Mouse (Mus musculus) right cerebral cortex, postnatal 14 days (tissue): ENCODE measurements around the gene Gramd1a.

Experiments used
- DNase-seq: peaks from one replicate; pipeline ENCODE4 v3.0.0; 2022

Gene Gramd1a

GRCm38 (mm10) chr7:31088206-31088605, 67.5 kb downstream of the Gramd1a start:
- DNase-seq = no peak

DNA sequence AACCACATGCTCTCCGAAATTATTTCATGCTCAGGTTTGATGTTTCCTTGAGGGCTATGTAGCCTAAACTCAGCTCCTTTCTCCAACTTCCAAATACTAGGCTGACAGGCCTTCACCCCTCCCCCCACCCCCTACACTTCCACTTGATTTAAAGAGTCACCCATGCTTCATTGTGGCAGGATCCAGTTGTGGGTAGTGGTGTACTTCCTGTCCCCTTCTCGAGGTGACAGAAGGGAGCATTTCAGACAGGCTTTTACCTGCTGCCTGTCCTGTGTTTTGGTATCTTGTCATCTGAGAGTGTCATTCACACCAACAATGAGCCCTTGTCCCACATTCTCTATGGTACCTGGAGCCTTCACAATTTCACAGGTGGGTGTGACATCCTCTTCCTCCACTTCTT, 68.4 kb downstream of the Gramd1a start:
- no peak for DNase-seq

- DNase-seq = no peak
Observed at GRCm38 (mm10) chr7:31086175-31086755, 69.4 kb downstream of the Gramd1a start.

DNA sequence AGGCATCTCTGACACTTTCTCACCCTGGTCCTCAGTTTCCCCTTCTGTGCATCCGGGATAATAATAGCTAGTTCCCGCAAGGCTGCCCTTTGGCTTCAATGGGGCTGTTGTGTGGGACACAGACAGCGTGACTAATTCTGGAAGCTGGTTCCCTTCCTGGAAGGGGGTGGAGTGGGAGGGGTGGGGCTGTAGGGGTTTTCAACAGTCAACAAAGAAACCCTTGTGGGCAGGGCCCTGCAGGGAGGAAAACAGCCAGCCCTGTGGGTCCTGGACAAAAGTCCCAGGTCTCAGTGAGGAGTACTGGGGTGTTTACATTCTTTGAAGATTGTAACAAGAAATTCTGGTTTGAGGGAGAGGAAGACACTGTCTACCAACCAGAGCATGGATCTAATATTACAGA, 70.5 kb downstream of the Gramd1a start:
- DNase-seq = no peak

DNA sequence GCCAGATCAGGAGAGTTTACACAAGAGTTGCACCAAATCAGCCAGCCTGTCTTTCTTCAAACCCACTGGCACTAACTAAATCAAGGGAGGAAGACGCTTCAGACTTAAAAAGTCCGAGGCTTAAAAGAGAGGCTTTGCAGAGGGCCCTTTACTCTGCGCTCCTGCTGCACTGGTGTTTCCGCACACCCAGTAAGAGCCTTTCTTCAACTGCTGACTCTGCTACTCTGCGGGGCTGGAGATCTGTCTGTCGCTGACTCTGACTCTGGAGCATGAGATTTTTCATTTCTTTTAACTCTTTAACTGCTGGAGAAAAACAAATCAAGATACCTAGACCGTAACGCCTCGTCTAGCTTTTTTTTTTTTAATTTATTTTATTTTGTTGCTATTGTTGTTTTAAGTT, 71.6 kb downstream of the Gramd1a start:
- no peak for DNase-seq

- DNase-seq = peak; percentile 42
Observed at GRCm38 (mm10) chr7:31082831-31083588, 72.7 kb downstream of the Gramd1a start.

DNA sequence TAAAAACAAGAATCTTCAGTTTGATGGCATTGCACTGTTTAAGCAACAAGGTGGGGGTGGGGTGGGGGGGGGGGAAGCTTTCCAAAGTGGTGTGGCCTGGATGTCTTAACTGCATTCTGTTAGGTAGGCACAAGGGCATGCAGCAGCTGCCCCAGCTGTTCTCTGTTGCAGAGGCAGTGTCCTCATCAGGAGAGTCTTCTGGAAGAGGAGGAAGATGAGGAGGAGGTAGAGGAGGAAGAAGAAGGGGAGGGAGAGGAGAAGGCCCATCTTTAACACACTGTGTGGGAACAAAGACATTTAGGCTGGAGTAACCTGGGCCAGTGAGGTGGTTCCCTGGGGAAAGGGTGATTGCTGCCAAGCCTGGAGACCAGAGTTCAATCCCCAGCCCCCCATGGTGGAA, 73.6 kb downstream of the Gramd1a start:
- DNase-seq = no peak

GRCm38 (mm10) chr7:31081106-31081505, 74.6 kb downstream of the Gramd1a start:
- no peak for DNase-seq

- no peak for DNase-seq
Observed at GRCm38 (mm10) chr7:31080611-31081010, 75.1 kb downstream of the Gramd1a start.
